Mouse (Mus musculus) hindbrain, embryonic 16.5 days (tissue): ENCODE results near the gene Atad2b. TPM values are rescaled to one million over a fixed set of nuclear protein-coding genes. Genes with fewer than 3 reads are reported as not detected.

Experiments
- ATAC-seq: fragments of 200-750 bp; cut with Nextera tagmentation; 2 replicates; pipeline ENCODE4 v1.8.0; 2017; ENCODE audit warnings: moderate TSS enrichment, moderate library complexity
- H3K27ac ChIP-seq: fragments of 300-500 bp; sonication (generic); 2 replicates; pipeline ENCODE4 v1.5.1; 2014; ENCODE audit warnings: low read depth, mild to moderate bottlenecking, control low read depth, low read length, moderate library complexity
- H3K27me3 ChIP-seq: fragments of 300-500 bp; sonication (generic); replicated peaks from 2 replicates; pipeline ENCODE4 v1.6.1; 2014; ENCODE audit warnings: low read length; ENCODE audit not compliant: control insufficient read depth, insufficient read depth
- H3K36me3 ChIP-seq: fragments of 300-500 bp; sonication (generic); 2 replicates; pipeline ENCODE4 v1.6.1; 2014; ENCODE audit warnings: mild to moderate bottlenecking, low read length, moderate library complexity, mixed read lengths; ENCODE audit not compliant: control insufficient read depth, insufficient read depth
- H3K4me1 ChIP-seq: fragments of 300-500 bp; sonication (generic); 2 replicates; pipeline ENCODE4 v1.6.1; 2014; ENCODE audit warnings: low read depth, low read length; ENCODE audit not compliant: control insufficient read depth, insufficient read depth
- H3K4me2 ChIP-seq: fragments of 300-500 bp; sonication (generic); 2 replicates; pipeline ENCODE4 v1.6.1; 2014; ENCODE audit warnings: mild to moderate bottlenecking, low read length, control low read depth, moderate library complexity
- H3K4me3 ChIP-seq: fragments of 300-500 bp; sonication (generic); 2 replicates; pipeline ENCODE4 v1.5.1; 2014; ENCODE audit warnings: mild to moderate bottlenecking, low read length, control low read depth, moderate library complexity
- H3K9ac ChIP-seq: fragments of 300-500 bp; sonication (generic); 2 replicates; pipeline ENCODE4 v1.6.1; 2014; ENCODE audit warnings: low read depth, mild to moderate bottlenecking, control low read depth, low read length, moderate library complexity
- H3K9me3 ChIP-seq: fragments of 300-500 bp; sonication (generic); 2 replicates; pipeline ENCODE4 v1.6.1; 2014; ENCODE audit warnings: mild to moderate bottlenecking, low read length, moderate library complexity; ENCODE audit not compliant: control insufficient read depth
- WGBS: fragments of 180-500 bp; shearing (Covaris S2); extraction: QIAGEN DNeasy Blood & Tissue Kit; methylation state at CpG from one replicate; pipeline ENCODE4 v1.1.7; 2014; 5-methylcytosine and 5-hydroxymethylcytosine counted together
- polyA plus RNA-seq: library from polyadenylated mRNA; unstranded; fragments of >200 nt; fragmentation: Nextera tagmentation; extraction: Ambion mirVana; gene quantifications from 2 replicates; pipeline ENCODE4 v1.2.1, GENCODE M21; 2015

Gene Atad2b
- polyA plus RNA-seq: 5.9 and 6.7 TPM in 2 replicates

GRCm38 (mm10) chr12:4916994-4917804 is at the start of gene Atad2b:
Atad2b (plus strand) TSS chr12:4917353.
- H3K4me3 ChIP-seq: peak within 1 kb of the TSS; percentile 97
- no peaks in the 10 kb centered on the region for H3K36me3 ChIP-seq
- WGBS: under 1% methylated on average over 64 of the region's 89 CpGs
- peak within 1 kb of the TSS; percentile 91 for H3K4me2 ChIP-seq
- H3K27ac ChIP-seq: peak within 1 kb of the TSS; percentile 100
- no peaks in the 10 kb centered on the region for H3K9me3 ChIP-seq
- no peaks in the 10 kb centered on the region for H3K27me3 ChIP-seq
- H3K4me1 ChIP-seq: peaks cover 12% of the 10 kb centered on the region
- H3K9ac ChIP-seq: peak within 1 kb of the TSS; percentile 100
- peak; percentile 97 for ATAC-seq

DNA sequence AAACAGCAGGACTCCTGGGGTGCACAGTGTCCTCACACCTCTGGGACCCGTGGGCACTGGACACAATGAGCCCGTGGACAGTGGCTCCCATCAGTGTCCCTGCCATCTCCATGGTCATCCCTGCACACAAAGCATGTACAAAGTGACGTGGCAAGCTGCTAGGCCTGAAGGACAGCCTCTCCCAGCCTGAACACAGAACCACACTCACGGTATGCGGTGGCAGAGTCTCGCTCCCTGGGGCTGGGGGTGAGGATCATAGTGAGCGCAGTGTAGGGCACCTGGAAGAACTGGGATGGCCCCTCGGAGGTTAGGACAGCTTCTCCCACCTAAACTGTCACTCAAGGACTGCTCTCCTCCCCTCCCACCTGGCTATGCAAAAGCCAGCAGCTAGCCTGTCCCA is 48.2 kb upstream of the Atad2b start:
- H3K27me3 ChIP-seq: no peaks in the 10 kb centered on the region
- no peak overlapping the region for H3K4me2 ChIP-seq
- no peak overlapping the region for H3K9ac ChIP-seq
- no peak overlapping the region for H3K27ac ChIP-seq
- H3K4me1 ChIP-seq: peaks cover 3% of the 10 kb centered on the region
- H3K36me3 ChIP-seq: no peaks in the 10 kb centered on the region
- ATAC-seq: no peak
- H3K4me3 ChIP-seq: no peak overlapping the region
- 78% methylated on average over 8 of the region's 8 CpGs for WGBS
- H3K9me3 ChIP-seq: no peaks in the 10 kb centered on the region

DNA sequence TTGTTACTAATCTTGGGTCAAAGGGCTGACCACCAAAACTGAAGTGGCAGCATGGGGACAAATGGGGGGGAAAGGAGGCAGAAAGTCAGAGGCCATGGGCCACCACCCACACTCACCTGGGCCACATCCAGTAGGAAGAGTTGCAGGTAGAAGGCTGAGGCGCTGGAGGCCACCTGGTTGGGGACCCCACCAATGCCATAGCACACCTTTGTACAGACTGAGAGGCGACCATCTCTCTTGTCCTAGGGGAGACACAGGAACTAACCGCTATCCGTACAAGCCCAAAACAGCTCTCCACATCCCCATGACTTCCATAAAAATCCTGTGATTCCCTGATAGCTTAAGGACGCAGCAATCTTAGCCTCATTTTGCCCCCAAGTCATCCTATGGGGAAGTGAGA is 45.9 kb upstream of the Atad2b start:
- Histone ChIP-seq H3K27ac (no peak overlapping the region), H3K27me3 (no peaks in the 10 kb centered on the region), H3K36me3 (no peaks in the 10 kb centered on the region), H3K9me3 (no peaks in the 10 kb centered on the region), H3K4me2 (no peak overlapping the region), H3K9ac (no peak overlapping the region), H3K4me3 (no peak overlapping the region), H3K4me1 (peaks cover 10% of the 10 kb centered on the region)
- WGBS: 90% methylated on average over 5 of the region's 5 CpGs
- no peak for ATAC-seq

- WGBS: 62% methylated on average over 4 of the region's 4 CpGs
- H3K36me3 ChIP-seq: no peaks in the 10 kb centered on the region
Observed at GRCm38 (mm10) chr12:4872273-4872672, 44.9 kb upstream of the Atad2b start.

GRCm38 (mm10) chr12:4872983-4873477 is 44.1 kb upstream of the Atad2b start:
- Histone ChIP-seq H3K9me3 (no peaks in the 10 kb centered on the region), H3K4me2 (no peak overlapping the region), H3K4me1 (peaks cover 10% of the 10 kb centered on the region), H3K9ac (no peak overlapping the region), H3K4me3 (no peak overlapping the region), H3K36me3 (no peaks in the 10 kb centered on the region), H3K27me3 (no peaks in the 10 kb centered on the region), H3K27ac (no peak overlapping the region)
- ATAC-seq: no peak
- 84% methylated on average over 5 of the region's 5 CpGs for WGBS

More at GRCm38 (mm10) chr12:4872273-4872672, 44.9 kb upstream of the Atad2b start:
- no peak overlapping the region for H3K4me3 ChIP-seq
- no peaks in the 10 kb centered on the region for H3K27me3 ChIP-seq
- no peak overlapping the region for H3K27ac ChIP-seq
- ATAC-seq: no peak
- H3K9ac ChIP-seq: no peak overlapping the region
- peaks cover 10% of the 10 kb centered on the region for H3K4me1 ChIP-seq
- H3K4me2 ChIP-seq: no peak overlapping the region
- no peaks in the 10 kb centered on the region for H3K9me3 ChIP-seq

- H3K36me3 ChIP-seq: no peaks in the 10 kb centered on the region
- no peaks in the 10 kb centered on the region for H3K9me3 ChIP-seq
- H3K27me3 ChIP-seq: no peaks in the 10 kb centered on the region
- peak overlapping the region; percentile 84 for H3K4me2 ChIP-seq
- peak overlapping the region; percentile 42; the same call in 1 of the 2 replicates for H3K4me3 ChIP-seq
- ATAC-seq: peak; percentile 12; the same call in 1 of the 2 replicates
- H3K9ac ChIP-seq: peak overlapping the region; percentile 60; the same call in 1 of the 2 replicates
- peaks cover 10% of the 10 kb centered on the region for H3K4me1 ChIP-seq
- 83% methylated on average over 6 of the region's 6 CpGs for WGBS
- H3K27ac ChIP-seq: no peak overlapping the region
Observed at GRCm38 (mm10) chr12:4873531-4873930, 43.6 kb upstream of the Atad2b start.

DNA sequence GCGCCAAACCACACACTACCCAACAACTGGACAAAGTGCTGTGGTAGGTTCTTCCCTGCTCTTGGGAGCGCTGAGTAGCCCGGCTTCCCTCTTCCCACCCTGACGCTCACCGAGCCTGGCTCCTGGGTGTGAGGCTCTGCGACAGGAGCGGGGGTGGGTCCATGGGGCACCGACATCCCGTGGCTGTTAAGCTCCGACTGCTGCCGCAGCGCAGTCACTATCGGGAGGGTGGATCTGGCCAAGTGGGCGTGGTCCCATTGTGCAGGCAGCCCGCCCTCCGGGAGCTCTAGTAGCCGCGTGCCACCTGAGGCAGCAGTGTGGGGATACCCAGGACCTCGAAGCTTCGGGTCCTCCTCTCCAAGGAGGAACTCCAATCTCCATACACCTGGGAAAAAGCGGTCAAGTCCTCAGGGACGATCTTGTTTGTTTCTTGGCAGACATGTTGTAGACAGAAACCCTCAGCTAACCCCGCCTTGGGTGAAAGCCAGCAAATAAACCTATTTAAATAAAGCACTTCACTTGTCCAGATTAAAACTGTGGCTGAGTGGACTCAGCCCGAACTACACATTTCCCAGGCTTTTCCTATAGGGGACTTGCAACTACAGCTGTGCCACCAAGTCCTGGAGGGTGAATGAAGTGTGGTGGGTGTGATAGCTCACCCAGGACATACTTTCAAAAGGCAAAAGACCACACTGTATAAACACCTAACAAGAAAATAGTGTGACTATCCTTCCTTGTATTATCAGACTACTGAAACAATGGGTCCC is 42.8 kb upstream of the Atad2b start, which contains the start of gene Mfsd2b:
Mfsd2b (minus strand) TSS at position 199 of the 767 bp plus-strand sequence.
- H3K4me1 ChIP-seq: peaks cover 10% of the 10 kb centered on the region
- peak; percentile 87 for ATAC-seq
- H3K27me3 ChIP-seq: no peaks in the 10 kb centered on the region
- 4% methylated on average over 22 of the region's 24 CpGs for WGBS
- no peak within 1 kb of the TSS for H3K27ac ChIP-seq
- peak within 1 kb of the TSS; percentile 84 for H3K4me2 ChIP-seq
- peak within 1 kb of the TSS; percentile 60 for H3K9ac ChIP-seq
- H3K36me3 ChIP-seq: peaks cover 2% of the 10 kb centered on the region
- H3K9me3 ChIP-seq: no peaks in the 10 kb centered on the region; the same call in 1 of the 2 replicates
- peak within 1 kb of the TSS; percentile 42 for H3K4me3 ChIP-seq

- no peak for ATAC-seq
- Histone ChIP-seq H3K4me2 (no peak overlapping the region), H3K4me3 (no peak overlapping the region), H3K27me3 (no peaks in the 10 kb centered on the region), H3K4me1 (peaks cover 10% of the 10 kb centered on the region), H3K9ac (no peak overlapping the region), H3K9me3 (no peaks in the 10 kb centered on the region; the same call in 1 of the 2 replicates), H3K27ac (no peak overlapping the region), H3K36me3 (peaks cover 8% of the 10 kb centered on the region)
- WGBS: 92% methylated on average over 8 of the region's 8 CpGs
Observed at GRCm38 (mm10) chr12:4875623-4876022, 41.5 kb upstream of the Atad2b start.
